Mouse (Mus musculus): Measurements from ENCODE around the gene Rcan1. TPM values are rescaled to one million over a fixed set of nuclear protein-coding genes. Genes with fewer than 3 reads are reported as not detected.
A peak's percentile ranks its signal among the peaks of the same experiment; 100 is the strongest.

Gene Rcan1
- polyA plus RNA-seq, 1 experiment, result 2.4 TPM

GRCm38 (mm10) chr16:92455969-92456368, 14.7 kb downstream of the Rcan1 start:
- Histone ChIP-seq H3K36me3 (replicated peaks; ENCODE audit: low read length) (peaks cover 2% of the 10 kb centered on the region), H3K27me3 (replicated peaks) (peaks cover 9% of the 10 kb centered on the region), H3K9me3 (no peaks in the 10 kb centered on the region), H3K4me3 (replicated peaks) (no peak overlapping the region), H3K4me1 (peaks cover 14% of the 10 kb centered on the region)
- no peak for TF ChIP-seq GATA1 (IDR thresholded peaks at IDR 0.05; ENCODE audit: borderline replicate concordance, low read length)
- TF ChIP-seq FLI1 (IDR thresholded peaks at IDR 0.05; ENCODE audit: low read length), result no peak

GRCm38 (mm10) chr16:92455488-92455887, 15.2 kb downstream of the Rcan1 start:
- H3K9me3 ChIP-seq, result no peaks in the 10 kb centered on the region
- no peak for TF ChIP-seq GATA1 (IDR thresholded peaks at IDR 0.05; ENCODE audit: borderline replicate concordance, low read length)
- no peak for TF ChIP-seq FLI1 (IDR thresholded peaks at IDR 0.05; ENCODE audit: low read length)
- H3K36me3 ChIP-seq (replicated peaks; ENCODE audit: low read length), result peaks cover 4% of the 10 kb centered on the region
- H3K4me1 ChIP-seq, result peaks cover 14% of the 10 kb centered on the region
- no peak overlapping the region for H3K4me3 ChIP-seq (replicated peaks)
- peaks cover 7% of the 10 kb centered on the region for H3K27me3 ChIP-seq (replicated peaks)

- Histone ChIP-seq H3K36me3 (replicated peaks; ENCODE audit: low read length) (peaks cover 4% of the 10 kb centered on the region), H3K4me3 (replicated peaks) (peak overlapping the region; percentile 35), H3K4me1 (peaks cover 14% of the 10 kb centered on the region), H3K9me3 (no peaks in the 10 kb centered on the region), H3K27me3 (replicated peaks) (peaks cover 5% of the 10 kb centered on the region)
- TF ChIP-seq GATA1 (IDR thresholded peaks at IDR 0.05; ENCODE audit: borderline replicate concordance, low read length) (no peak), FLI1 (IDR thresholded peaks at IDR 0.05; ENCODE audit: low read length) (no peak)
Measured at GRCm38 (mm10) chr16:92454495-92454894, 16.2 kb downstream of the Rcan1 start.

DNA sequence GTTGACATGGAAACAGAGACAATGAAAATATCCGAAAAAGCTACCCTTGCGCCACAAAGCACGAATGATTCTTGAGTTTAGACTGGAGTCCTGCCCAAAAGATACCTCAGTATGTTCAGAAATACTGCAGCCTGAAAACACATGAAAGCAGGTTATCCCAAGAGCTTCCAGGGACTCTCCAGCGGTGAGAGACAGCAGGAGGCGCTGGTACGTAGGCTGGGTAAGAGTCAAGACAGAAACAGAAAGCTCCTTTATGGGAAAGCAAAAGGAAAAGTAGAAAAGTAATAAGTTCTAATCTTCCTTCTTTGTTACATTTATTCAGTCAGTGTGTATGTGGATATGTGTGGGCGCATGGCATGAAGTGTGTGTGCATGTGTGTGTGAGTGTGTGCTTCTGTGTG, 16.7 kb downstream of the Rcan1 start:
- no peaks in the 10 kb centered on the region for H3K9me3 ChIP-seq
- peaks cover 5% of the 10 kb centered on the region for H3K27me3 ChIP-seq (replicated peaks)
- peaks cover 4% of the 10 kb centered on the region for H3K36me3 ChIP-seq (replicated peaks; ENCODE audit: low read length)
- peak overlapping the region; percentile 35 for H3K4me3 ChIP-seq (replicated peaks)
- peaks cover 14% of the 10 kb centered on the region for H3K4me1 ChIP-seq
- no peak for TF ChIP-seq FLI1 (IDR thresholded peaks at IDR 0.05; ENCODE audit: low read length)
- TF ChIP-seq GATA1 (IDR thresholded peaks at IDR 0.05; ENCODE audit: borderline replicate concordance, low read length), result no peak

GRCm38 (mm10) chr16:92452609-92453008, 18.1 kb downstream of the Rcan1 start:
- no peak for TF ChIP-seq GATA1 (IDR thresholded peaks at IDR 0.05; ENCODE audit: borderline replicate concordance, low read length)
- TF ChIP-seq FLI1 (IDR thresholded peaks at IDR 0.05; ENCODE audit: low read length), result no peak
- Histone ChIP-seq H3K9me3 (no peaks in the 10 kb centered on the region), H3K36me3 (replicated peaks; ENCODE audit: low read length) (peaks cover 4% of the 10 kb centered on the region), H3K4me1 (peaks cover 12% of the 10 kb centered on the region), H3K27me3 (replicated peaks) (peaks cover 5% of the 10 kb centered on the region), H3K4me3 (replicated peaks) (no peak overlapping the region)

- no peak overlapping the region for H3K4me3 ChIP-seq (replicated peaks)
- TF ChIP-seq FLI1 (IDR thresholded peaks at IDR 0.05; ENCODE audit: low read length) (no peak), GATA1 (IDR thresholded peaks at IDR 0.05; ENCODE audit: borderline replicate concordance, low read length) (no peak)
- peaks cover 3% of the 10 kb centered on the region for H3K27me3 ChIP-seq (replicated peaks)
- H3K36me3 ChIP-seq (replicated peaks; ENCODE audit: low read length), result peaks cover 4% of the 10 kb centered on the region
- H3K4me1 ChIP-seq, result peaks cover 6% of the 10 kb centered on the region; the same call in 1 of the 2 replicates
- H3K9me3 ChIP-seq, result no peaks in the 10 kb centered on the region
Measured at GRCm38 (mm10) chr16:92451516-92452072, 19.1 kb downstream of the Rcan1 start.

- TF ChIP-seq GATA1 (IDR thresholded peaks at IDR 0.05; ENCODE audit: borderline replicate concordance, low read length) (no peak), FLI1 (IDR thresholded peaks at IDR 0.05; ENCODE audit: low read length) (no peak)
- no peaks in the 10 kb centered on the region for H3K9me3 ChIP-seq
- peaks cover 4% of the 10 kb centered on the region for H3K36me3 ChIP-seq (replicated peaks; ENCODE audit: low read length)
- H3K27me3 ChIP-seq (replicated peaks), result peaks cover 3% of the 10 kb centered on the region
- peaks cover 6% of the 10 kb centered on the region; the same call in 1 of the 2 replicates for H3K4me1 ChIP-seq
- no peak overlapping the region for H3K4me3 ChIP-seq (replicated peaks)
Measured at GRCm38 (mm10) chr16:92450331-92450730, 20.3 kb downstream of the Rcan1 start.

- no peaks in the 10 kb centered on the region for H3K9me3 ChIP-seq
- H3K4me1 ChIP-seq, result peaks cover 5% of the 10 kb centered on the region; the same call in 1 of the 2 replicates
- H3K4me3 ChIP-seq (replicated peaks), result no peak overlapping the region
- TF ChIP-seq FLI1 (IDR thresholded peaks at IDR 0.05; ENCODE audit: low read length), result no peak
- no peak for TF ChIP-seq GATA1 (IDR thresholded peaks at IDR 0.05; ENCODE audit: borderline replicate concordance, low read length)
- H3K36me3 ChIP-seq (replicated peaks; ENCODE audit: low read length), result peaks cover 4% of the 10 kb centered on the region
- peaks cover 7% of the 10 kb centered on the region for H3K27me3 ChIP-seq (replicated peaks)
Measured at GRCm38 (mm10) chr16:92449080-92449479, 21.6 kb downstream of the Rcan1 start.

DNA sequence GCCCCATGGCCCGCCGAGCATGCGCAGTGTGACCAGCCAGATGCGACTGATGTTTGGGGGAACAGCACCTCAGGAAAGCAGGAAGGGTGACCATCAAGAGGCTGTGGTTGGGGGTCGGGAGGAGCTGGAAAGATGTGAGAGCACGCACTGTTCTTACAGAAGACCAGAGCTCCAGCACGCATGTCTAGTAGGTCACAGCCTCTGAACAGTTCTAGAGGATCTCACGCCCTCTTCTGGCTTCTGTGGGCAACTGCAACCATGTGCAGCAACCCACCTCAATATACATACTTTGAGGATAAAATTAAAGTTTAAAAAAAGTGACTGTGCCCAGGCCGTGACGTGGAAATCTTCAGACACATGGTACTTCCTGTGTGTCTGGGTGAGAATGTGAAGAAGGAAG, 25.3 kb downstream of the Rcan1 start:
- no peaks in the 10 kb centered on the region for H3K36me3 ChIP-seq (replicated peaks; ENCODE audit: low read length)
- TF ChIP-seq FLI1 (IDR thresholded peaks at IDR 0.05; ENCODE audit: low read length) (no peak), GATA1 (IDR thresholded peaks at IDR 0.05; ENCODE audit: borderline replicate concordance, low read length) (no peak)

GRCm38 (mm10) chr16:92443644-92444113, 27.0 kb downstream of the Rcan1 start:
- no peaks in the 10 kb centered on the region for H3K36me3 ChIP-seq (replicated peaks; ENCODE audit: low read length)
- H3K4me1 ChIP-seq, result peaks cover 24% of the 10 kb centered on the region
- H3K9me3 ChIP-seq, result no peaks in the 10 kb centered on the region
- peak overlapping the region; percentile 62 for H3K4me3 ChIP-seq (replicated peaks)
- no peak for TF ChIP-seq FLI1 (IDR thresholded peaks at IDR 0.05; ENCODE audit: low read length)
- H3K27me3 ChIP-seq (replicated peaks), result peaks cover 20% of the 10 kb centered on the region

More for the DNA sequence above, 25.3 kb downstream of the Rcan1 start:
- peaks cover 13% of the 10 kb centered on the region for H3K27me3 ChIP-seq (replicated peaks)
- H3K4me1 ChIP-seq, result peaks cover 23% of the 10 kb centered on the region
- H3K4me3 ChIP-seq (replicated peaks), result no peak overlapping the region
- H3K9me3 ChIP-seq, result no peaks in the 10 kb centered on the region
